Mouse (Mus musculus) liver, adult (tissue): ENCODE results near the gene Tppp.

Experiments used
- GATA4 ChIP-seq: IDR thresholded peaks from 2 replicates; pipeline ENCODE4 v1.6.1; 2014; ENCODE audit warnings: mild to moderate bottlenecking, low read length; ENCODE audit not compliant: insufficient replicate concordance

Gene Tppp

DNA sequence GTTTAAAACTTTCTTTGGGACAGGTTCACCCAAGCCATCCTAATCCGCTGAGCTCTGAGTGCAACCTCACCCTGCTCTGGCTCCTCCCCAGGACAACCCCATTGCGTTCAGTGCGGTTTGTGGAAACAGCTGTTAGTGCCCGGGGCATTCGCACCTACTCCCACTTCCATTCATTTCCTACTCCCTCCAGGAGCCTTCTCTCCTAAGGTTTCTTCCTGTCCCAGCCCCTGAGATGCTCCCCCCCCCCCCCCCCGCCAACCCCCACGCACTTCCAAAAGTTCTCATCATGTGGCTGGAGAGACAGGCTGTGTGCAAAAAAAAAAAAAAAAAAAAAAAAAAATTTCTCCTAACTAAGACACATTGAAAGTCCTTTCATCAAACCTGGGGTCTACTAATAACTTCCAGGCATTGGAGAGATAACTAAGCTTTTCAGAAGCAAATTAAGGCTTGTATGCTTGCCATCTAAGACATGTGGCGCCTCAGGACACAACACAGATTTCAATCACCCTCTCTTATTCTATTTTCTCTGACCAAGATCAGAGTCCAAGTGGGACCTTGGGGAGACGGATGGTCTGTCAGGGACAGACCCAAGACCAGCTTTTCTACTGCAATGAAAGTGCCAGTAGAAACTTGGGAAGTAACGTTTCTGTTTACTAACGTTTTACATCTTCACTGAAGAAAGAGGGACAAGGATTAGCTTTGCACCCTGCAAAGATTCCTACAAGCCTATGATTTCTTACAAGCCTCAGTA lies 53.3 kb downstream of the Tppp start:
- no peak for TF ChIP-seq GATA4

- no peak for TF ChIP-seq GATA4
Measured at GRCm38 (mm10) chr13:74063340-74064050, 54.3 kb downstream of the Tppp start.

- TF ChIP-seq GATA4: no peak
Measured at GRCm38 (mm10) chr13:74066576-74066975, 57.4 kb downstream of the Tppp start.

- no peak for TF ChIP-seq GATA4
Measured at GRCm38 (mm10) chr13:74071714-74072113, 62.5 kb downstream of the Tppp start.

DNA sequence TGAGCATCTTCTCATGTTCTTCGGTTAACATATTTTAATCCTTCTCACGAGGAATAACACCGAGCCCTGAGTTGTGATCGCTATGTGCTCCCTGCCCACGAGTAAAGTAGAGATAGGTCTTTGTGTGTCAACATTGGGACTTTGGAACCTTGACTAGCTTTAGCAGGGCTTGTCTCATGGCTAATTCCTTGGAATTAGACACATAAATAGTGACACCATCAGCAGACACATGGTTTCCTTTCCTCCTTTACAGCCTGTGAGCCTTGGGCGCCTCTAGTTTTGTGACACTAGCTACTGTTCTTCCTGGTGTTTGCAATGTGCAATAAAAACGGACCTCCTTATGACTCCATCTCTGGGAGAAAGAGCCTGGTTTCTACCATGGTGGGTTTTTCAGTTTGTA lies 64.2 kb downstream of the Tppp start:
- TF ChIP-seq GATA4: no peak
